Mouse (Mus musculus) frontal cortex, adult 2 months (tissue): ENCODE data around the gene Hoxa10. TPM values are rescaled to one million over a fixed set of nuclear protein-coding genes. Genes with fewer than 3 reads are reported as not detected.
A peak's percentile ranks its signal among the peaks of the same experiment; 100 is the strongest.

Source experiments
- DNase-seq, 2 experiments: peaks; one replicate each; pipeline ENCODE4 v3.0.0; 2022; ENCODE audit warnings: low spot score in 1 of 2; ENCODE audit errors: extremely low spot score in 1 of 2
- polyA plus RNA-seq: library from polyadenylated mRNA; depleted of rRNA; stranded (reverse); fragments of >200 nt; gene quantifications from 2 replicates; pipeline ENCODE4 v1.2.3, GENCODE M21; 2012

Gene Hoxa10
- polyA plus RNA-seq, 1 experiment = not detected

DNA sequence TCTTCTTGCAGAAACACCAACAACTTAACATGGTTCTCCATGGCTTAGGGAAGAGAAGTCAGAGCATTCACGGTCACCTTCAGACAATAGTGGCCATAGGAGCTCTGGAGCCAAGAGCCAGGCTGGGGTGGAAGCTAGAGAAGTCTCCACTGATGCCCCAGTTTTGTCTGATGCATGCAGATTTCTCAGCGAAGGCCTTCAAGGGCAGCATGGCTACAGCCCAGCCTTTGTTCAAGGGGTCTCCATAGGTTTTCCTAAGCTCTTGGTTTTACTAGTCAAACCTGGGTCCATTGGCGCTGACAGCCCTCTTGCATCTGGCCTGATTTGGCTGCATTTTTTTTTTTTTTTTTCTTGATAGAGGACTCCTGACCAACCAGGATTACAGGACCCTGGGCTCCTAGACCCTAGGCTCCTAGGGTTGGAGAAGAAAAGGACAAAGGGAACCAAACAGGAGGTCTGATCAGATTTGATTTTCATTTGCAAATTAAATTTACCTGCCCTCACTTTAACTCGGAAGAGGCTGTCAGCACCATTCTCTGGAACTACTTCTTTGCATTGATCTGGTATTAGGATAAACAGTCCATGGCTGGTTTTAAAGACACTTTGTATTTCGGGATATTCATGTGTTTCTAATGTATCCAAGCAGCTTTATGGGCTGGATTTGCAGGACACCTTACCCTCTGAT lies 23.6 kb upstream of the Hoxa10 start:
- DNase-seq = no peak

DNA sequence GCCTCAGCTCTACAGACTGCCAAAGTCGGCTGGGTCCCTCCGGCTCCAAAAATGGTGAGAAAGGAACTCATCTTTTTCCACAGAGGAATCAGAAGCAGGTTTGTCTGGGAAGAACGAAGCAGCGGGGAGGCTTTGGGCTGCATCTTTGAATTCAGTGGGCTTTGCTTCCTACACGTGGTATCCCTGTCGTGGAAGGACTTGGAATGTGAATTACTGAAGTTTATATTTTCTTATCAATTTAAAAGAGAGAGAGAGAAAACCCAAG lies 22.6 kb upstream of the Hoxa10 start:
- no peak for DNase-seq

DNA sequence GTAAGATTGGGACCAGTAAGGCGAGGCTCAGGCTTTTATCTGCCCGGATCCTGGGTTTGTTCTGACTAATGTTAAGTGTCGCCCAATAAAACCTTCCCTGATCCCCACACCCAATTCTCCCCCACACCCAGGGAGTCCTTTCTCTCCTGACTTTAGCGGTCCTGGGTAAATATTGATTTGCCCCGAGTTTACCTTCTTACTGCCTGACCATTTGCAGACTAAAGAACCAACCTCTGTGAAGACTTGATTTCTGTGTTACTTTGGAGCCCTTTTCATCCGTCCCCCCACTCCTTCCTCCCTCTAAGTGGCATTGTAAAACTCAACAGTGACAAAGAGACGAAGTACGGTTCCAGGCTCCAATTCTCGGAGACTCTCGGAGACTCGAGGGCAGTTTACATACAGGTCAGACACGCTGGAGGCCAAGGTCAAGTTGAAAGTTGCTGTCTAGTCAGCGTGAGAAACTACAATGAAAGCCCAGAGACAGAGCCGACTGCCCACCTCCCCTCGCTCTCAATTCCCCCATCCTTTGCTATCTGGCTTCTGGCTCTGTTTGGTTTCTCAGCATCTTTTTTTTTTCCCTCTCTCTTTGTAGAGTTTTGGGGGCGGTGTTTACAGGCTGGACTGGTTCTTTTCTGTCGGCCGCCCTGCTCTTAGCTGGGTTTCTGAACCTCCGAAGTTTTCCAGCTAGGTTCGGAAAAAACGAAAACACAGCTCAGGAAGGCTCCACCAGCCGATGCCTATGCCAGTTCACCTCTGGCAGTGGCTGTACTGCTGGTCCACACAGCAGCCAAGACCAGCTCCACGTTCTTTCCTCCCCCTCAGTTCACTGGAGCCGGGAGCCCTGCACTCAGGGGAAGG lies 22.0 kb upstream of the Hoxa10 start:
- DNase-seq = no peak

DNA sequence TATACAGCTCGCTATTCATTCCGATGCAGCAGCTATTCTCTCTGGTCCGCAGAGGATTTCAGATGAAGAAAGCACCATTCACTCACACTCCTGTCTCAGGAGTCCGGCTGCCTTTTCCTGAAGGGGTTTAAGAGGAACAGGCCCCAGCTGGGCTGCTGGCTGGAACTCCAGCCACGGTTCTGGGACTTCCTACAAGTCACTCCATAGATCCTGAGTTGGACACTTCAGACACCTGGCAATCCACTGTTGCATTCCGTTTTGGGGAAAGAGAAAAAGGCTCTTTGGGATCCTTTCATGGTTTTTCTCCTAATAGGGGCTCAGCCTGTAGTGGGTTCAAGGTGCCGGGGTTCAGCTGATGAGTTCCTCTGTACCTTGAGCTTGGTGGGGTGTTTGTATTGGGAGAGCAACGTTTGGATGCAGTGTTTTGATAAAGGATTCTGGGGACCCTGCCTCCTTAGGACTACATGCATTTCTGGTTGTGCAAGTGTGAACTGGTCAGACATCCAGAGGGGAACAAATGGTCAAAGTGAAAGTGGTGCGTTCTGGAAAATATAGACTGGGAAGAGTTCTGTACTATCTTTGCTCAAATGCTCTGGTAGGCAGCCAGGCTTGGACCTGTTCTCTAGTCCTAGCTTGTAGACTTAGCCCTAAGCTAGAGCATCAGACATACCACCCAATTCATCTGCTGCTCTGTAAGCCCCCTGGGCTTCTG lies 21.3 kb upstream of the Hoxa10 start:
- DNase-seq = no peak

DNA sequence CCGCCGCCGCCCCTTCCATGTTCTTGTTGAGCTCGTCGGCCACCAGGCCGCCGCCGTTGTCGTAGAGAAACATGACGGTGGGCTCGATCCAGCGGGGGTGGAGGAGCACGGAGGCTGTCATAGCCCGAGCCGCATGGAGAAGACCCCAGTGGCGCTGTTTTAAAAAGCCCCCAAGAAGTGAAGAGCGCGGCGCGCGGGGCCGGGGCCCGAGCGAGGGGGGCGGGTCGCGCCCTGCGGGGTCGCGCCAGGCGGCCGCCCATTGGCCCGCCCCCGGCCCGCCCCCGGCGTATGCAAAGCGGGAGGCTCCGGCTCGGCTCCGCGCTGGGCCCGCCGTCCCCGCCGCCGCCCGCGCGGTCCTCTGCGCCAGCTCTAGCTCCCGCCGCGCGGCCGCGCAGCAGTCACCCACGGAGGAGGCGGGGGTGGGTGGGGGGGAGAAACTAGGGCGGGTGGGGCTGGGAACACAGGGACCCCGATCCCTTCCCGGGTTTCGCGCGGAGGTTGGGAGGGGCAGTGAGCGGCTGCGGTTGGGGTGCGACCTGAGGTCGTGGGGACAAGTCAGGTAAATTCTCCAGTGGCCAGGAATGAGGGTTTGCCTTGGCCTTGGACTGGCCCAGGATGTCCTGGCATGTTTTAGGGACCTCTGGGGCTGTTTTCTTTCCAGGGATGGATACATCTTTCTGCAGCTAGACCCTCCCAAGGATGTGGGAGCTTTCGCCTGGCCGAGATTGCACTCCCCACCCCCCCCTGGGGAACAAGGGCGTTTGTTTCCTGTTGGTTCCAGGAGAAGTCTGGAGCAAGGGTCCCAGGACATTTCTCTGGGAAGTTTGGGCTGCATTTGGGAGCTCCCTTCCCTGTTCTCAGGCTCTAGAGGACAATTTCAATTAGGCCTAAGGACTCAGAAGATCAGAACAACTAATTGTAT lies 20.3 kb upstream of the Hoxa10 start, which contains the start of gene Hoxa13:
Gene Hoxa13, minus strand, starts transcription at position 227 of the 922 bp plus-strand sequence.
- DNase-seq = no peak

DNA sequence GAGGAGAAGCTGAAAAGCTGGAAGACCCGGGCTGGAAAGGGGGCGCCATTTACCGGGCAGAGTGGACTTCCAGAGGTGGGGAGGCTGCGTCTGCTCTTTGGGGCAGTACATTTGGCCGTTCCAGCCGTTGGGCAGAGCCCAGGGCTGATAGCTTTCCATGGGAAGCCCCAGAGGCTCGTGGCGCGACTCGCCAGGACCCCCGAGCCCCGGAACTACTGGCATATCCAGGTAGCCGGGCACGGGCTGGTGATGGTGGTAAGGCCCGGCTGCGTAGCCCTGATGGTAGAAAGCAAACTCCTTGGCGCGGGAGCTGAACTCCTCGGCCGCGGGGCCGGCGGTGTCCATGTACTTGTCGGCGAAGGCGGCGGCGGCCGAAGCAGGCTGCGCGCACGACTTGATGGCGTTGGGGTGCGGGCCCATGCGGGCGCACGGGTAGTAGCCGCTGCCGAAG lies 19.2 kb upstream of the Hoxa10 start:
- DNase-seq = no peak

DNA sequence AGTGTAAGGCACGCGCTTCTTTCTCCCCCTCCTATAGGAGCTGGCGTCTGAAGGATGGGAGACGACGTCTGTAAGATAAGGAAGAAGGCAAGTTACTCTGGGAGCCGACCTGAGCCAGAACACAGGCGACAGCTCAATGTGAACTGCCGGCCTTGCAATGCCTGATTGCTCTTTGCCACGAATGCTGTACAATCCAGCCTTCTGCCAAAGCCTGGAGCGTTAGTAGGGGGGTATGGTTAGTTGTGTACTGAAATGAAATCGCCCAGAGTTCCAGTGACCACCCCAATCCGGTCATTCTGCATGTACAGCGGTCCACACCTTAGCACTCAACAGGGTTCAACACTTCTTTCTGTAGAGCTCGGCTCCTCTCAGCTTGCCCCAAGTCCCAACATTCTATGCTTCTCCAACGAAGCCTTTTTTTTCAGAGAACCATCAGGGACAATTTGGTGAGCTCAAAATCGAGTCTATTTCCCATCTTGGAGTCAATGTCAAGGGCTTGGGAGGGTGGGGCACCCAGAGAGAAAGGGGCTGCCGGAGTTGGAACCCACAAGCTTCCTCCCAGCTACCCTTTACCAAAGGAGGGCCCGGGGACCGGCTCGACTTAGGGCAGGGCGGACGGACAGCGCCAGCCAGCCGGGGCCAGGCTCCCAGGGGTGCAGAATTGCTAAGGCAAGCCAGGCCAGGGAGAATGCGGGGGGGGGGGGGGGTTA lies 18.6 kb upstream of the Hoxa10 start:
- DNase-seq = no peak

DNA sequence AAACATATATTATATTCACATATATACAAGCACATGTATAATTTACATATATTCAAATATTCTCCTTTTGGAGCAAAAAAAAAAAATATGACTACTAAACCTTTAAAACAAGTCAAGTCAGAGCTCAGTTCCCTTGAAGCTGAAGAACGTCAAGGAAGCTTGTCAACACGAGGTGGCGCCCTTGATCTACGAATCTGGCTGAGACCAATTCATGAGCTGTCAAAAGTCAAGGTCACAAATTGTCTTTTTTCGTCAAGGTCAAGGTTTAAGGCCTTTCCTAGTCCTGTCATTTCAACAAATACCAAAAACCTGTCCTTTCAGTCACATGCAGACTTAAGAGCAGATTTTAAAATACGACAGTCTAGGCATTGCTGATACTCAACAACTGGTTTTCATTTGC lies 16.3 kb upstream of the Hoxa10 start:
- peak; percentile 11 to 86 for DNase-seq

DNA sequence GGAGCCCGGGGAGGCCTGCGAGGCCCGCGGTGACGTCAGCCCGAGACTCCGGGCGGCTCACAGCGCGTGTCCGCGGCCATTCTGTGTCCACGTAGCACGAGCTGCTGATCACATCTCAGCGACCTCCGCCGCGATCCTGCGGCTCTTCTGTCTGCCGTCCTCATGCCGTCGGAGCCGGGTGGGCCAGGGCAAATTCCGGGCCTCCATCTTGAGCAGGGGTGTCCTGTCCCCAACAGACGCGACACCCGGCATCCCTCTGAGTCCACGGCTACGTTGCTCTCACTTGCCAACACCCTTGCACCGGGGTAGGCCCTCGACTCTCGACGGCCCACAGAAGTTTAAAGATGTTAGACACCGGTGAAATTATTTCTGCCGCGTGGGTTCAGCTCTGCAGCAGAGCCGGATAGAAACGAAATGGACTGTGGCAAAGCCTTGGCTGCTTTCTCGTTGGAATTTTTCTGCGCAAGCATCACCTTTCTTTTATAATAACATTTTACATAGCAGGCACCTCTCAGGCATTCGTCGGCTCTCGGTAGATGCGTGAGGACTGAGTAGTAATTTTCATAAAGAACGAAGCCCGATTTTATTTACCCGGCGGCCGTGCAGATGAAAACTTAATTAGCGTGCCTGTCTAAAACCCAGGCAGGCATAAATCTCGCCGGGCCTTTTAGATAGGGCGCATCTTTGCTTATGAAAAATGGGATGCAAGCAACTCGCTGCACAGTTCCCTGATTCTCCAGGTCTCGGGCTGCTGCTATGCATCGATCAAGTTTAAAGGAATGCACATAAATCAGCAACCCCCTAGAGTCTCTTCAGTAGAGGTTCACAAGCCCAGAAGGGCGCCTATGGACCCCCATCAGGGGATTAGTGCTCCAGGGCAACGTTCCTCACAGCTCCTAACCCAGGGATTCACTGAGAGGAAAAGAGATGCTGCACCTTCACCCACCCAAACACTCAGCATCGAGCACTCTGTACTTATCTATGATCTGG lies 13.2 kb upstream of the Hoxa10 start:
- DNase-seq = no peak

DNA sequence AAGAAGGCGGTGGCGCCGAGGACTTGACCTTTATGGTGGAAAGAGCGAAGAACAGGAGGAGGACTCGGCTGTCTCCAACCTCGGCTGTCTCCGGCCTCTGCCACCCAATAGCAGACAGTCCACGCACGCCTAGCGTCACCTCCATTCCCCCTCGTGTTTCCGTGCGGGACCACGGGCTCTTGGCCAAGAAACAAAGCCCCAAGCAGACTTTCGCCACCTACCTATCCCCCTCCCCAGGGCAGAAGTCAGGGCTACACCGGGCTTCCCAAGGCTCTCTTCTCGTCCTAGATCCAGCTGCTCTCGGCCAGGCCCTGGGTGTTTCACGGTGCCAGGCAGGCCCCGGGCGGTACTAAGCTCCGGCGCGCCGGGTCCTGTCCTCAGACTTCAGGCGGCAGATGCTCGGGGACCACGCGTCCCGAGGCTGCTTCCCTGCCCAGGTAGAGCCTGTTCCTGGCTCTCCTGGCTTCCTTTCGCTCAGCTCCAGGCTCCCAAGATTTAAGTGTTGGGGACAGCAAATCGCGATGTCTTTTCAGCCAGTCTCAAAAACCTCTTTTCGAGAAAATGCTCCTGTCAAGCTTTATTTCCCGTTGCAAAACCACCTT lies 12.2 kb upstream of the Hoxa10 start:
- DNase-seq = no peak

DNA sequence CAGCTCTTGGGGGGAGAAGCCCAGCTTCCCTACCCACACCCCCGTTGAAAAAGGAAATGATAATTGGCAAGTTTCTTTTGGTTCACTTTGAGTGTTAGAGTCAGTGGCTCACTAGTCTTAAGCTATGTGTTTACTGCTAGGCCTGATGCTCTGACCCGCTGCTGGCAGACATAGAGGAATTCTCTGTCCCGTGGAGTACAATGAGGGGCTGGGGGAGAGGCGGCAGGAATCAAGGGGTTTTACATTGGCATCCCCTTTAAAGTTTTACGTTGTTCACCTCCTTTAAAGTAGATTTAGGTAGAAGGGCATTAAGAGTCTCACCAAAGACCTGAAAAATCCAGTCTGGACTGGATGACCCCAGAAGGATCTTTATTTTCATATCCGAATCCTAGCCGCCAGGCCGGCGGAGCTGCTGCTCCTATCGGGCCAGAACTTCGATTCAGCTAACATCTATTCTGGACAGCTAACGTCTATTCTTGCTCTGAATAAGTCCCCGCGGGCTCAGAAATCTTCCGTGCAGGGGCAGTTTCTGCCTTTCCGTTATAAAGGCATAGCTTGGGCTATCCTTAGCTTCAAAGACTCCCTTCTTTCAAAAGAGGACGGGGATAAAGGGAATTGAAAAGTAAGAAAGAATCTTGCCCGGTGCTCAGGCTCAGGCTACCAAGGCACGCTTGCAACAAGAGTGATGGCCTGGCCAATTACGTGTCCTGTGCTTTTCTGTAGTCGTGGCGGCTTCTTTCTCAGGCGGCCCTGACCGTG lies 11.5 kb upstream of the Hoxa10 start:
- DNase-seq = no peak

DNA sequence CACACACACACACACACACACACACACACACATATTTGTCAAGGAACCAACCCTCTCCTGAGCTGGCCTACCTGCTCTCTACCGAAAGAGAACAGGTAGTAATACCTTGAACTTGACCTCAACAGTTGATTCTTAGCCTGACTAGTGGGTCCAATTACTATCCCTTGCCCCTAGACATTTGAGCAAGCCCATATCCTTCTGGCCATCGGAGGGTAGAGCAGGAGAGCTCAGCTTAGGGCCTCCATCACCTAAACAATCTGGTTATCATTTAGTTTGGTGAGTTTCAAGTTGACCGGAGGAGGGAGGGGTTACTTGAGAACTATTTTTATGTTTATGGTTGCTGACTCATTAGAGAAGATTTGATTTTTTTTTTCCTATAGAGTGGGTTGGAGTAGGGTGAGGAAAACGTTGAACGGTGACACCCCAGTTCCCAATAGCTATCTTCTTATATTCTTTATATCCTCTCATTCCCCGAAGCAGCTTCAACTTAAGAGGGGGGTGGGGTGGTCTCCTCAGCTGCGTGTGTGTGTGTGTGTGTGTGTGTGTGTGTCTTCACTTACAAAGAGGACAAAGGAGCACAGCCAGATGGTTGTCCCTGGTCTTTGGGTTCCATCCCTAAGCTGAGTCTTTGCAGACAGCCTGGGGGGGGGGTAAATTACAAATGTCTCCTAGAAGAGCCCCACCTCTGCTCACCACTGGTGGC lies 10.7 kb upstream of the Hoxa10 start:
- DNase-seq = no peak

DNA sequence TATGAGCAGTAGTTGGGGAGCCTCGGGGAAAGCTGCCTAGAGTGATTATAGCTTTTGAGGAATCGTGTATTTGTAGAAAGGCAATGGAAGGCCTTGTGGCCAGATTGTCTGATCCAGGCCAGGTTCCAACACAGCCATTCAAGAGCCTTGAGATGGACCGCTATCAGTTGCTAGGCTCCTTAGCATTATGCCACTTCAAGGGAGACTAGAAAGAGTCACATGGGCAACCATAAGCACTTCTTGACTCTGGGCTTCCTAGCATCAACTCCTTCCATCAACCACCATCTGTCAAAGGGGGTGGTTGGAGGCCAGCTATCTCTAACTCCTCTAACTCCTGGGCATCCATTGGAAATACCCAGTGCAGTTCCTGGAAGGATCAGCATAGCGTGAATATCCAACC lies 9.2 kb upstream of the Hoxa10 start:
- no peak for DNase-seq

DNA sequence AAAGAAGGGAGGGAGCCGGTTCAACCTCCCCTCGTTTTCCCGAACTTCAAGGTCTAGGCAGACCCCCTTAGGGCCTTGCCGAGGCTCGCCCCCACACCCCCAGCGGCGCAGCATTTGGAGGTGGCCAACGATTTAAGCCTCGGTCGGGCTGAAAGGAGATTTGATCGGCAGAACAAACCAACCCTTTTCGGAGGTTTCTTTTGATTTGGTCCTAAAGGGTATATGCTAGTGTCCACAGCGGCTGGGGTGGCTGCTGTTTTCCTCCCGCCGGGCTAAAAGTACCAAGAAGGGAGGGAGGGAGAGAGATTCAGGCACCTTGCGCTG lies 8.7 kb upstream of the Hoxa10 start:
- DNase-seq = no peak

DNA sequence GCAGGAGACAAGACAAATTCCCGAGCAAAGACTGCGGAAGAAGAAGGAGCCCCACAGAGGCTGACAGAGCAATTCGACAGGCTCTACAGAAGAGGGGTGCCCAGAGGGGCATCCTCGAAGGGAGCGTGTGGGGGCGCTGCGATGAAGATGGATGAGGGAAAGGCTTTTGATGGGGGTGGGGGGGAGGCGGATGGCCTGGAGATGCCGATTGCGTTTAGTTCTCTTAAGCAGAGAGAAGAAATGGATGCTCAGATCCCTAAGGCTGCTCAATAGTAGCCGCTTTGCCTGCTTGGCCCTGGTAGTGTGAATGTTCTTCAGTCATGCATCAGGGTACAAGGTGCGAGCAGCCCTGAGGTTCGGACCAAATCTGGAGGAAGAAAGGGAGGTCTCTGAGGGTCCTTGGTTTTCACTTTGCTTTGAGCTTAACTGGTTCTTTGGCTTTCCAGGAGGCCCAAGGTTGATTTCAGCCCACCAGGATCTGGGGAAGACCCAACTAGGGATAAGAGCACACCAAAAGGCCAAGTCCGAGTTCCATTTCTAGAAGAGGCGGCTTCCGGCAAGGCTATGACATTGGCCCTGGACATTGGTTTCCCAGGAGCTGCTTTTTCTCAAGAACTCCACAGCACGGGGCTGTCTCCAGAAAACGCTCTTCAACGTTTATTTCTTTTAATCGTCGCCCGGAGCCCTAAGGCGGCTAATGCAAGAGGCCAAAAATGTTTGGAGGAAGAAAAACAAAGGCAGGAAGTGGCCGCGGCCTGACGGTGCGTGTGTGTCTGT lies 8.2 kb upstream of the Hoxa10 start:
- DNase-seq = no peak
